Mouse (Mus musculus) stomach, embryonic 15.5 days (tissue): ENCODE results near the gene Pole2. TPM values are rescaled to one million over a fixed set of nuclear protein-coding genes. Genes with fewer than 3 reads are reported as not detected.

Source experiments
- microRNA-seq: library from miRNA; unstranded; fragments of <30 nt; microRNA quantifications from one replicate; pipeline ENCODE4, GENCODE M21; 2016
- polyA plus RNA-seq: library from polyadenylated mRNA; unstranded; fragments of >200 nt; fragmentation: Nextera tagmentation; extraction: Ambion mirVana; gene quantifications from 2 replicates; pipeline ENCODE4 v1.2.1, GENCODE M21; 2015

Pole2 gene
- polyA plus RNA-seq, 1 experiment from 2014 or later, result 24.3 TPM

Small RNA genes lying within 50 kb of the gene (microRNA-seq; reads per million reads assigned to microRNA genes)
- gene Gm47287, result not detected
- gene Gm47295, result not detected

Other genes with a start within 250 kb of the Pole2 start
- gene Rps29, start 69.0 kb downstream of the Pole2 start, polyA plus RNA-seq, result 1,494 and 1,720 TPM in 2 replicates
- 19.3 and 19.9 TPM in 2 replicates for gene Lrr1, start 59.4 kb downstream of the Pole2 start, polyA plus RNA-seq
- gene Rpl36al, start 44.1 kb downstream of the Pole2 start, polyA plus RNA-seq, result 720 and 730 TPM in 2 replicates
- gene Mgat2, start 44.0 kb downstream of the Pole2 start, polyA plus RNA-seq, result 63.6 and 67.4 TPM in 2 replicates
- 26.4 and 28.3 TPM in 2 replicates for gene Gm49383, start 31.1 kb downstream of the Pole2 start, polyA plus RNA-seq
- gene Dnaaf2, start 29.8 kb downstream of the Pole2 start, polyA plus RNA-seq, result 9.9 and 10.0 TPM in 2 replicates
- gene Gm49384, start 23.9 kb downstream of the Pole2 start, polyA plus RNA-seq, result 21.5 and 25.9 TPM in 2 replicates
- 9.0 and 9.2 TPM in 2 replicates for gene Klhdc1, start 13.0 kb upstream of the Pole2 start, polyA plus RNA-seq
- 110 and 119 TPM in 2 replicates for gene Klhdc2, start 68.5 kb upstream of the Pole2 start, polyA plus RNA-seq
- gene Nemf, start 129.0 kb upstream of the Pole2 start, polyA plus RNA-seq, result 90.4 and 92.1 TPM in 2 replicates
- 59.4 and 63.7 TPM in 2 replicates for gene Arf6, start 144.0 kb upstream of the Pole2 start, polyA plus RNA-seq
- gene Gm9887, start 144.3 kb upstream of the Pole2 start, polyA plus RNA-seq, result 2.3 TPM in 2 replicates